Mouse (Mus musculus) lung, embryonic 16.5 days (tissue): ENCODE measurements at regions not wholly inside any gene's neighbourhood (a gene's known extent, or its start where the extent isn't known, plus 50 kb on each side); places are given as distances from the start of the nearest gene placed in this dataset.

Experiments used
- ATAC-seq: fragments of 200-750 bp; cut with Nextera tagmentation; 2 replicates; pipeline ENCODE4 v1.8.0; 2017; ENCODE audit warnings: low read depth, mild to moderate bottlenecking, moderate library complexity
- H3K27ac ChIP-seq: fragments of 300-500 bp; sonication (generic); 2 replicates; pipeline ENCODE4 v1.5.1; 2014; ENCODE audit warnings: mild to moderate bottlenecking, control low read depth, low read length
- H3K27me3 ChIP-seq: fragments of 300-500 bp; sonication (generic); 2 replicates; pipeline ENCODE4 v1.6.1; 2014; ENCODE audit warnings: low read depth, low read length, mixed read lengths; ENCODE audit not compliant: control insufficient read depth, insufficient read depth
- H3K36me3 ChIP-seq: fragments of 300-500 bp; sonication (generic); 2 replicates; pipeline ENCODE4 v1.6.1; 2014; ENCODE audit warnings: low read length; ENCODE audit not compliant: control insufficient read depth, insufficient read depth
- H3K4me1 ChIP-seq: fragments of 300-500 bp; sonication (generic); replicated peaks from 2 replicates; pipeline ENCODE4 v1.6.1; 2014; ENCODE audit warnings: low read length, mixed read lengths; ENCODE audit not compliant: control insufficient read depth, insufficient read depth
- H3K4me2 ChIP-seq: fragments of 300-500 bp; sonication (generic); 2 replicates; pipeline ENCODE4 v1.6.1; 2014; ENCODE audit warnings: low read depth, low read length, control low read depth
- H3K4me3 ChIP-seq: fragments of 300-500 bp; sonication (generic); 2 replicates; pipeline ENCODE4 v1.5.1; 2014; ENCODE audit warnings: mild to moderate bottlenecking, low read length, control low read depth
- H3K9ac ChIP-seq: fragments of 300-500 bp; sonication (generic); 2 replicates; pipeline ENCODE4 v1.6.1; 2014; ENCODE audit warnings: low read length, control low read depth
- H3K9me3 ChIP-seq: fragments of 300-500 bp; sonication (generic); 2 replicates; pipeline ENCODE4 v1.6.1; 2016; ENCODE audit warnings: low read length; ENCODE audit not compliant: control insufficient read depth
- WGBS: fragments of 180-500 bp; shearing (Covaris S2); extraction: QIAGEN DNeasy Blood & Tissue Kit; methylation state at CpG from one replicate; pipeline ENCODE4 v1.1.7; 2014; 5-methylcytosine and 5-hydroxymethylcytosine counted together

GRCm38 (mm10) chr16:25176870-25177269 lies 109.7 kb upstream of the Tprg start:
- no peaks in the 10 kb centered on the region for H3K27me3 ChIP-seq
- H3K9me3 ChIP-seq, result no peaks in the 10 kb centered on the region
- H3K9ac ChIP-seq, result no peak overlapping the region
- no peak overlapping the region for H3K27ac ChIP-seq
- no peaks in the 10 kb centered on the region for H3K36me3 ChIP-seq
- peak; percentile 51 for ATAC-seq
- no peak overlapping the region for H3K4me3 ChIP-seq
- H3K4me1 ChIP-seq, result no peaks in the 10 kb centered on the region
- no peak overlapping the region for H3K4me2 ChIP-seq

- H3K9me3 ChIP-seq, result no peaks in the 10 kb centered on the region
- H3K36me3 ChIP-seq, result no peaks in the 10 kb centered on the region
- H3K27ac ChIP-seq, result no peak overlapping the region
- H3K4me2 ChIP-seq, result no peak overlapping the region
- H3K9ac ChIP-seq, result no peak overlapping the region
- H3K4me1 ChIP-seq, result no peaks in the 10 kb centered on the region
- WGBS, result 42% methylated on average over 2 of the region's 2 CpGs
- no peak for ATAC-seq
- H3K27me3 ChIP-seq, result no peaks in the 10 kb centered on the region
- H3K4me3 ChIP-seq, result no peak overlapping the region
Measured at GRCm38 (mm10) chr16:25178055-25178454, 108.6 kb upstream of the Tprg start.

- H3K9me3 ChIP-seq, result no peaks in the 10 kb centered on the region
- H3K4me1 ChIP-seq, result no peaks in the 10 kb centered on the region
- H3K4me2 ChIP-seq, result no peak overlapping the region
- H3K4me3 ChIP-seq, result no peak overlapping the region
- ATAC-seq, result no peak
- H3K9ac ChIP-seq, result no peak overlapping the region
- WGBS, result 91% methylated on average over 6 of the region's 6 CpGs
- H3K27ac ChIP-seq, result no peak overlapping the region
- H3K36me3 ChIP-seq, result no peaks in the 10 kb centered on the region
- no peaks in the 10 kb centered on the region for H3K27me3 ChIP-seq
Measured at GRCm38 (mm10) chr16:25181939-25182338, 104.7 kb upstream of the Tprg start.

GRCm38 (mm10) chr16:25197079-25197478 lies 89.5 kb upstream of the Tprg start:
- no peaks in the 10 kb centered on the region for H3K27me3 ChIP-seq
- no peaks in the 10 kb centered on the region for H3K36me3 ChIP-seq
- 85% methylated on average over 5 of the region's 5 CpGs for WGBS
- H3K9me3 ChIP-seq, result no peaks in the 10 kb centered on the region
- H3K4me2 ChIP-seq, result no peak overlapping the region
- H3K9ac ChIP-seq, result no peak overlapping the region
- H3K4me3 ChIP-seq, result no peak overlapping the region
- no peak overlapping the region for H3K27ac ChIP-seq
- ATAC-seq, result no peak
- H3K4me1 ChIP-seq, result no peaks in the 10 kb centered on the region

- H3K9ac ChIP-seq, result no peak overlapping the region
- 38% methylated on average over 3 of the region's 3 CpGs for WGBS
- ATAC-seq, result no peak
Measured at GRCm38 (mm10) chr16:25198844-25199243, 87.8 kb upstream of the Tprg start.

GRCm38 (mm10) chr16:25199984-25200383 lies 86.6 kb upstream of the Tprg start:
- no peak for ATAC-seq
- H3K27ac ChIP-seq, result no peak overlapping the region
- no peaks in the 10 kb centered on the region for H3K36me3 ChIP-seq
- no peaks in the 10 kb centered on the region for H3K27me3 ChIP-seq
- no peak overlapping the region for H3K4me3 ChIP-seq
- H3K9me3 ChIP-seq, result no peaks in the 10 kb centered on the region
- no peak overlapping the region for H3K4me2 ChIP-seq
- no peak overlapping the region for H3K9ac ChIP-seq
- H3K4me1 ChIP-seq, result no peaks in the 10 kb centered on the region

More at GRCm38 (mm10) chr16:25198844-25199243, 87.8 kb upstream of the Tprg start:
- Histone ChIP-seq H3K36me3 (no peaks in the 10 kb centered on the region), H3K4me3 (no peak overlapping the region), H3K27me3 (no peaks in the 10 kb centered on the region), H3K4me1 (no peaks in the 10 kb centered on the region), H3K9me3 (no peaks in the 10 kb centered on the region), H3K27ac (no peak overlapping the region), H3K4me2 (no peak overlapping the region)

GRCm38 (mm10) chr16:25201094-25201770 lies 85.4 kb upstream of the Tprg start:
- Histone ChIP-seq H3K27ac (no peak overlapping the region), H3K36me3 (no peaks in the 10 kb centered on the region), H3K4me1 (no peaks in the 10 kb centered on the region), H3K9me3 (no peaks in the 10 kb centered on the region), H3K27me3 (no peaks in the 10 kb centered on the region), H3K9ac (no peak overlapping the region), H3K4me2 (no peak overlapping the region), H3K4me3 (no peak overlapping the region)
- ATAC-seq, result no peak
- 57% methylated on average over 7 of the region's 7 CpGs for WGBS

GRCm38 (mm10) chr16:25213250-25213649 lies 73.4 kb upstream of the Tprg start:
- H3K9me3 ChIP-seq, result no peaks in the 10 kb centered on the region
- no peak for ATAC-seq
- H3K4me1 ChIP-seq, result no peaks in the 10 kb centered on the region
- H3K4me2 ChIP-seq, result no peak overlapping the region
- WGBS, result 63% methylated on average over 2 of the region's 2 CpGs
- H3K9ac ChIP-seq, result no peak overlapping the region
- no peak overlapping the region for H3K4me3 ChIP-seq
- H3K27me3 ChIP-seq, result no peaks in the 10 kb centered on the region
- H3K36me3 ChIP-seq, result no peaks in the 10 kb centered on the region
- no peak overlapping the region for H3K27ac ChIP-seq

- Histone ChIP-seq H3K4me1 (no peaks in the 10 kb centered on the region), H3K27ac (no peak overlapping the region), H3K4me3 (no peak overlapping the region), H3K9ac (no peak overlapping the region), H3K27me3 (no peaks in the 10 kb centered on the region), H3K4me2 (no peak overlapping the region), H3K36me3 (no peaks in the 10 kb centered on the region), H3K9me3 (no peaks in the 10 kb centered on the region)
- 80% methylated on average over 6 of the region's 6 CpGs for WGBS
- no peak for ATAC-seq
Measured at GRCm38 (mm10) chr16:25220552-25220951, 66.1 kb upstream of the Tprg start.

- Histone ChIP-seq H3K27me3 (no peaks in the 10 kb centered on the region), H3K9me3 (no peaks in the 10 kb centered on the region), H3K36me3 (no peaks in the 10 kb centered on the region), H3K4me2 (no peak overlapping the region), H3K27ac (no peak overlapping the region), H3K4me3 (no peak overlapping the region), H3K4me1 (no peaks in the 10 kb centered on the region), H3K9ac (no peak overlapping the region)
- ATAC-seq, result no peak
Measured at GRCm38 (mm10) chr16:25224801-25225200, 61.8 kb upstream of the Tprg start.
